Mouse (Mus musculus) cerebellum, adult 9-10 months (tissue): ENCODE results near the gene Agbl4.
A peak's percentile ranks its signal among the peaks of the same experiment; 100 is the strongest.

ENCODE experiments used
- DNase-seq: peaks from one replicate; pipeline ENCODE4 v3.0.0; 2022

Agbl4 gene

DNA sequence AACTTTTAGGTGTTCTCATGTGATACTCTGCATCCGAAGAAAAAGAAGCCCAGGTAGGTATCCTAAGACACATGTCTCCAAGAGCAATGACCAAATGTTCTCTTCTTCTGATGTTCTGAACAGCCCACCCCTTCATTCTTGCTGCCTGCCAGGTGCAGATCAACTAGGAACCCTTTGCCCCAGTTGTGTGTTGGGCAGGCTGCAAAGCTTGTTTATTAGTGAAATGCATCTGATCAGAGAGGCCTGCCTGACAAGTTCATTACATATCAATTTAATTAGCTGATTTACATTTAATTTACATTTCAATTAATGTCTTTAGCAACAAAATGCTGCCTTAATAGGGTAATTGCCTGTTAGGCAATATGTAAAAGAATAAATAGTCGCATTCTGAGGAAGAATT, 1288.5 kb downstream of the Agbl4 start:
- no peak for DNase-seq

DNA sequence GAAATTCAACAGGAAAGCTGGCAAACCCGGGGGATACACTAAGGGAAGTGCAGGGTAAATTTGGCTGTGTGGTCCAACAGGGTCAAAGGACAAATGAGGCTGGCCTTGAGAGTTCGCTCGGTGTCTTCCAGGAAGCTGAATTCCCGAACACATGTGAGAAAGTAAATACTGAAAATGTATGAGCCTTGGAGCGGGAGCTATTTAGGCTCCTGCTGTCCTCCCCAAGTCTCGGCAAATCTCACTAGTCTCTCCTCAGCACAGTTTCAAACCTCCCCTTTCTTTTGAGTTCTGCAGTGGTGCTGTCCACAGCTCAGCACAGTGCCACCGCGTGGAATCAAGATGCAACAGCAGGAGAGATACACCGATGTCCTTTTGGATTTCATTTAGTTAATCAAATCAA, 1289.5 kb downstream of the Agbl4 start:
- DNase-seq, result peak; percentile 25

DNA sequence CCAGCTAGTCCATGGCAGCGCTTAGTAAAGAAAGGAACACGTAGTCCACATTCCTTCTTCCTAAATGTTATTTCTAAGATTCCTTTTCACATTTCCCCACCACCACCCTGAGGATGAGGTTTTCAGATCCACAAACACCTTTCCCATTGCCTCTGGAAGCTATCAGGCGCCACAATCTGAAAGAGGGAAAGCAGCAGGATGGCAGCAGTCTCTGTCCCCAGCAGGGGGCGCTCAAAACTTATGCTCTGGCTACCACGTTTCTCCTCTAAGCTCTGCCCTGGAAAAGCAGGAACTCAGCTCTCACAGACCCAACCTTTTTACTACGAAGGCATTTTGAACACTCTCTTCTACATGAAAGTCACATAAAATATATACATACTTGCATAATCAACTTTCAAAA, 1290.2 kb downstream of the Agbl4 start:
- peak; percentile 46 for DNase-seq

DNA sequence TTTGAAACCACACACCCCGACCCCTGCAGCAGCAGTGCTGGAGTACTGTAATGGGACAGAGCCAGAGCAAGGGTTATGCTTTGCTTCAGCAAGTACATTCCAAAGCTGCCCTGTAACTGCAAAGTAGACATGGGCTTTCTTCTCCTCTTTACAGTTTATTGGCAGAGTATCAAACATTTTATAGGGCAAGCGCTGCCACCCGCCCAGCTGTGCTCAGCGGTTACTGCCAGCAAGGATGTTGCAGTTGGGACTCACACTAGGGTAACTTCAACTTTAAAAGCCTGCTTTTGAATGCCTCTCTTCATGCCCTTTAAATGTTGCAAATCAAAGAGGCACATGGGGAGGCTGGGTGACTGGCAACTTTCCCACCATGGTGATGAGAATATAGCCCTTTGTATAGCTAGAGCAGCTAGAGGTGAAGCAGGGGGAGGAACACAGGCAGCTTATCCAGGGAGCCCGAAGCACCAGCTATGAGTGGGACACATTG, 1293.6 kb downstream of the Agbl4 start:
- no peak for DNase-seq

DNA sequence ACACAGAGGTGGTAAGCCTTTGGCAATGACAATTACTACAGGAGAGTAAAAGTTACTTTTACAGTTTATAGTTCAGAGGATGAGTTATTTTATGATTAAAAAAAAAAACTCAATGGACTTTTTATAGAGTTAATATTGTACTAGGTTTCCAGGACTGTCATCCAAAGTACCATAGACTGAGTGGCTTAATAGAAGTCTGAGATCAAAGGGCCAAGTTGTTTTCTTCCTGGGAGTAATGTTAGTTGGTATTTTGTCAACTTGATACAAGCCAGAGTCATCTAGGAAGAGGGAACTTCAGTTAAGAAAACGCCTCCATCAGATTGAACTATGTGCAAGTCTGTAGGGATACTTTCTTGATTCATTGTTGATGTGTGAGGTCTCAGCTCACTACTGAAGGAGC, 1303.9 kb downstream of the Agbl4 start:
- DNase-seq, result no peak

DNA sequence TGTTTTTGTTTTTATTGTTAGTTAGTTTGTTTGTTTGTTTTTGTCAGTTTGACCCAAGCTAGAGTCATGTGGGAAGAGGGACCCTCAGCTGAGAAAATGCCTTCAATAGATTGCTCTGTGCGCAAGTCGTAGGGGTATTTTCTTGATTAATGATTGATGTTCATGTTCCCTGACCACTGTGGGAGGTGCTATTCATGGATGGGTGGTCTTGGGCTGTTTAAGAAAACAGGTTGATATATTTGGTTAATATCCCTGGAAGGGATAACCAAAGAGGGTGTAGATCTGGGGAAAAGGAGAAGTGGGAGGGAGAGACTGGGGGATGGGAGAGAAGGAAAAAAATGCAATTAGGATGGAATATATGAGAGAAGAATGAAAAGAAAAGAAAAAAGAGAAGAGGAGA, 1306.7 kb downstream of the Agbl4 start:
- DNase-seq, result no peak

DNA sequence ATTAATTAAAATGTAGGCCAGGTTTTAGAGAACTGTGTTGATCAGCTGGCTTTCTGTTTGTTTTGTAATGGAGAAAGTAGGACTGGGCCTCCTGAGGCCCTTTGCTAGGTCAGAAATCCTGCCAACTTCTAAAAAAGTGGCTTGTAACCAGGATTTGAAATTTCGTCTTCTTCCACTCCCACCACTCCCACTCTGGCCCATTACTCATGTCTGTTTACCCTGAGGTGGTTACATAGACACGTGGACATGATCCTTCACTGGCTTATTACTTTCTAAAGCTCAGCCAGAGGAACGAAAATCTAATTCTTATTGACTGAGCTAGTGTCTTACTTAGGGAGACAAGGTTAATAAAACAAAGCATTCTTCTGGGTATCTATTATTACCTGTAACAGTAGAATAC, 1307.5 kb downstream of the Agbl4 start:
- DNase-seq, result no peak
